Mouse (Mus musculus) neutrophil, adult 5-6 weeks (primary cell): Measurements from ENCODE around the gene Ankrd63. TPM values are rescaled to one million over a fixed set of nuclear protein-coding genes. Genes with fewer than 3 reads are reported as not detected.

Experiments
- ATAC-seq: fragments of 151-379, 151-347 bp; 2 replicates; pipeline ENCODE4 v1.8.0; 2017; ENCODE audit warnings: mild to moderate bottlenecking, moderate TSS enrichment; ENCODE audit not compliant: insufficient number of reproducible peaks, poor library complexity, low FRiP score, severe bottlenecking; ENCODE audit errors: extremely low read depth
- total RNA-seq: library from RNA; stranded (forward); fragments of 200-1000 nt; gene quantifications from 2 replicates; pipeline ENCODE4 v1.2.3, GENCODE M21; 2017

Ankrd63 gene
- total RNA-seq, 1 experiment from 2014 or later: 1.2 TPM

DNA sequence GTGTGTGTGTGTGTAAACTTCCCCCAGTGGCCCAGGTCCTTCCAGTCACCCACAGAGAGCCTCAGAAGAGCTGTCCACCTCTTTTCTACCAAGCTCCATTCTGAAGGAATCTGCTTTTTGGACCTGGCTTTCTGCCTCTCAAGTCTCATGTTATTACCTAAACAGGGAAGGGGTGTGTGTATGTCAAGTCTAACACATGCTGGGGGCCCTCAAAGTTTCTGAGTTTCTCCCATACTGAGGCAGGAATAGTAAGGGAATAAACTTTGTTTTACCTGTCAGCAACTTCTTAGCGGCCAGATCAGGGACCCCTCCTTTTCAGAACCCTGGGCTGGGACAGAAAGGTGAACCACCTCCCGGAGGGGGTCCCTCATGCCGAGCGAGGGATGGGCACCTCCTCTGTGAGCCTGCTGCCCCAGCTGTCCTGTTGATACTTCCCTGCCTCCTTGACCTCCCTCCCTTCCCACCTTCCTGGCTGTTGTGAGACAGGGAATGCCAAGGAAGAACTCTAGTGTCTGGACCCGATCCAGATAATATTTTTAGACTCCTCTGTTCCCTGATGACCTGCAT lies 6.4 kb downstream of the Ankrd63 start:
- ATAC-seq: no peak

DNA sequence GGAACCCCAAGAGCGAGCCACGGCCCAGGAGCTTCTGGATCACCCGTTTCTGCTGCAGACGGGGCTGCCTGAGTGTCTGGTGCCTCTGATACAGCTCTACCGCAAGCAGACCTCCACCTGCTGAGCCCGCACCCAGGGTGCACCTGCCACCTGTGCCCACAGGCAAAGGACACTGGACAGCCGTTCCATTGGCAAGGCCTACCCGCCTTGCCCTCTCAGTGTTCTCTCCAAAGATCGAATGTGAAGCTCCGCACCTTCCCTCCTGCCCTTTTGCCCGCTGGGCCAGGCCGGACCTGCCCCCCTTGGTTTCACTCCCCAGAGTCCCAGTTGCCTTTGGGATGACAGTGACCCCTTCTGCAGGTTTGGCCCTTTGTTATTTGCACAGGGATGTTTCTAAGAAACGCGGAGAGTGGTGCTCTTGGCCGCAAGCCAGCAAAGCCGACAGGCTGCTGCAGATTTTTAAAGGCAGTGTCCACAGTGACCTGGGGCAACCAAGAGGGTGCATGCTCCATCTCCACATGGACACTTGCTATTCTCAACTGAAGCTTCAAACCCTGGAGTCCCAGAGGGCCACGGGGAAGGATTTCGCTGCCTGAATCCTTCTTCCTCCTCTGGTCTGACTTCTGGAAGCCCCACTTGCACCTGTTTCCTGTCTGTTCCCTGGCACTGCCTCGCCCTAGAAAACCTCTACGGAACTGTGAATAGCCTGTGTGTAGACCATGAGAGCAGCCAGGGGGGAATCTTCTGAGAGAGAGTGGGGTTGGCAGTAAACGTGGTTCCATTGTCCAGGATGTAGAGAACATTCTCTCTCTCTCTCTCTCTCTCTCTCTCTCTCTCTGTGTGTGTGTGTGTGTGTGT lies 7.1 kb downstream of the Ankrd63 start:
- no peak for ATAC-seq

DNA sequence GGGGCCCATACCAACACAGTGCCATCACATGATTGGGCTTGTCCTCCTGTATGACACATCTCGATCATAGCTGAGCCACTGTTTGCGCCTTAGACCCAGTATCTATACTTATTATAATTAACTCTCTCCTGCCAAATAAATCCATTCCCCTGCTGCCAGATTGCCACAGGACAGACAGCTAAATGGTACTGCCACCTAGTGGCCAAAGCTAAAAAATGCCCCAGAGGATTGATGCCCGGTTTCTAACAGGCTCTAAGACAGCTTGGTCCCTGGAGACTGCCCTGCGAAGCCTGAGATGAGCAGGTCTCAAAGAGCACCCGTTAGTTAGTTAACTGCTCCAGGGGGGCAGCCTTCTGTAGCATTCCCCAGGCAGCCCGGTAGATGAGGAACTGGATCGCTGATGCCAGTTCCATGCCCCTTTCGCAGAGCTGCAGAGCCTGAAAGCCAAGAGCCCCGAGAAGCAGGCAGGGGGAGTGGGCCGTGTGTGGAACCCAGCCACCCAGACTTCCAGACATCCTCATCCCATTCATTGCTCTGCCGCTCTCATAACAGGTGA lies 8.0 kb downstream of the Ankrd63 start:
- peak; percentile 42; the same call in 1 of the 2 replicates for ATAC-seq

DNA sequence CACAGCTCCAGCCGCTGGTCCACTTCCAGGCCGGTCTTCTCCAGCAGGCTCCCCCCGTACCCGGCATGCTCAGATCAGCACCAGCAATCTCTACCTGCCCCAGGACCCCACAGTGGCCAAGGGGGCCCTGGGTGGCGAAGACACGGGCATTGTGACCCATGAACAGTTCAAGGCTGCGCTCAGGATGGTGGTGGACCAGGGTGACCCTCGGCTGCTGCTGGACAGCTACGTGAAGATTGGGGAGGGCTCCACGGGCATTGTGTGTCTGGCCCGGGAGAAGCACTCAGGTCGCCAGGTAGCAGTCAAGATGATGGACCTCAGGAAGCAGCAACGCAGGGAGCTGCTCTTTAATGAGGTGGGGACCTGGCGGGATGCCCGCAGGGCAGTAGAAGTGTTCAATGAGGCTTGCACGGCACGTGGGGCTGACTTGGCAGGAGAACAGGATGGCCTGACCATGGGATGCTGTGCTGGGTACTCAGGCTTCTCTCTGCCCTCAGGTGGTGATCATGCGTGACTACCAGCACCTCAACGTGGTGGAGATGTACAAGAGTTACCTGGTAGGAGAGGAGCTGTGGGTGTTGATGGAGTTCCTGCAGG lies 10.3 kb downstream of the Ankrd63 start:
- ATAC-seq: no peak

DNA sequence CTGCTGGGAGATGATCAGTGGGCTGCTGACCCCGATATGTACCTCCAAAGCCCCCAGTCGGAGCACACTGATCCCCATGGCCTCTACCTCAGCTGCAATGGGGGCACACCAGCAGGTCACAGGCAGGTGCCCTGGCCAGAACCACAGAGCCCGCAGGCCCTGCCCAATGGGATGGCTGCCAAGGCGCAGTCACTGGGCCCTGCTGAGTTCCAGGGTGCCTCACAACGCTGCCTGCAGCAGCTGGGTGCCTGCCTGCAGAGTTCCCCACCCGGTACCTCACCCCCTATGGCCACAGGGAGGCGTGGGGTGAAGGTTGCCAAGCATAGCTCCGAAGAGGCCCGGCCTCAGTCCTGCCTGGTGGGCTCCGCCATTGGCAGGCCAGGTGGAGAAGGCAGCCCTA lies 13.9 kb downstream of the Ankrd63 start:
- ATAC-seq: no peak

DNA sequence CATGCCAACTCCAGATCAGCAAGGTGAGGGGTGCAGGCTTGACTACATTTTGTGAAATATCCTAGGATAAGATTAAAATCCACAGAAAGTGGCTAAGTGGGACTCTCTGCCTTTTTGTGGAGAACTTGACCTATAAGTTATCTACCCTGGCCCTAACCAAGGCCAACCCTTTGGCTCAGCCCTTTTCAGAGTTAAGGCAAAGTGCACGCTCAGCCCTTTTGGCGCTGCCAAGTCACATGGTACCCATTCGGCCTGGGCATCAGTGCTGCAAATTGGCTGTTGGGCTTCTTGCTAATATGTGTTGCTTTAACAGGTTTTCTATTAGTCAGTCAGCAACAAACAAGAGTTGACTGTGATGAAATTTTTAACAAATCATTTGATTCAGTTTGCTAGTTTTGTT lies 16.0 kb downstream of the Ankrd63 start:
- no peak for ATAC-seq

DNA sequence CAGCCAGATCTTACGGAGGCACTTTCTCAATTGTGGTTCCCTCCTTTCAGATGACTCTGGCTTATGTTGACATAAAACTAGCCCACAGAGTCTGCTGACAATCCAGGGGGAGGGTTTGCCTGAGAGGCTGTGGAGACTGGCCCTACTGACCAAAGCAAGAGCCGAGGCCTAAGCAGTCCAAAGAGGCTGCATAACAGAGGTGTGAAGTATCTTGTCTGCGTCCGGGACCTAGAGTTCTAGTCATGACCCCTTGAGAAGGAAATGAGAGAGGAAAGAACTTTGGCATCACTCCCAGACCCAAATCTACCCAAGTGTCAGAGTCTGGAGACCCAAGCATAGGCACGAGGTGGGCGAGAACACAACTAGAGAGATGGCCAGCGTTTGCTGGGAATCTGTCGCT lies 17.1 kb downstream of the Ankrd63 start:
- ATAC-seq: no peak

DNA sequence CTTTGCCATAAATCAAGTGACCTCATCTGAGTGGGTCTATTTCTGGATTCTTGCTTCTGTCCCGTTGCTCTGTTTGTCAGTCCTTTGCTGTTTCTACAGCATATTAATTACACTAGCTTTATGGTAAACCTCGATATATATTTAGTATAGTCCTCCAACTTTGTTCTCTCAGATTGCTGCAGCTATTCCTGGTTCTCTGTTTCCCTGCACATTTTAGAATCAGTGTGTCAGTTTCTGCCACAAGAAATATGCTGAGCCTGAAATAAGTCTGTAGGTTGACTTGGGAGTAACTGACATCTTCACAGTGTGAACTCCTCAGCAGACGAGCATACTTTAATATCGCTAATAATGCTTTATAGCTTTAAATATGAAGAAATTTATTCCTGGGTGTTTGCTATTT lies 18.7 kb downstream of the Ankrd63 start:
- ATAC-seq: no peak

DNA sequence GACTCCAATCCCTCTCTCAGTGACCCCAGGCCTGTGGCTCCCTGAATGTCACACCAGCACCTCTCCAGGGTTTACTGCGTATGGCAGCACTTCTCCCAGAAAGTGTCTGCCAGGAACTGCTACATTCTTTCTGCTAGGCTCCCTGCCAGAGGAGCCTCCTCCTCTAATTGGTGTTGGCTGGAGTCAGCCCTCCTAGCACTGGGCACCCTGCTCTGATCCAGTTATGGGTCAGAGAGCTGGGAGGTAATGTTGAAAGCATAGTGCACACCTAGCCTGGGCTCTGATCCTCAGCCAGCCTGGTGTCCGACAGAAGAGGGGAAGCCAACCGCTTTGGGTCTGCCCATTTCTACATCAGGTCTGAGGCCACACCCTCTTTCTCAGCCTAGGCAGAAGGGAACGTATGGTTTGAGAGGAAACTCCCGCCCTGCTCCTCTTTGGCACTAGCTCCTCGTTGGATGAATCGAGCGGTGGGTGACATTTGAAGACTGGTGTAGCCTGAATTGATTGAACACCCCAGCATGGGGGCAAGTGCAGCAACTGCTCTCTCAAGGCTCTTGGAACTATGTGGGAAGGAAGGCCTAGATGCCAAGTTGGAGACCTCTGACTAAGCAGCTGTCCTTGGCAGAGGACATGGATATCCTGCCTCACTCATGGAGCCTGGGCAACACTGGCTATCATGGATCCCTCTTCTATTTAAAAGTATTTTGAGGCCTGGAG lies 21.1 kb downstream of the Ankrd63 start:
- no peak for ATAC-seq

DNA sequence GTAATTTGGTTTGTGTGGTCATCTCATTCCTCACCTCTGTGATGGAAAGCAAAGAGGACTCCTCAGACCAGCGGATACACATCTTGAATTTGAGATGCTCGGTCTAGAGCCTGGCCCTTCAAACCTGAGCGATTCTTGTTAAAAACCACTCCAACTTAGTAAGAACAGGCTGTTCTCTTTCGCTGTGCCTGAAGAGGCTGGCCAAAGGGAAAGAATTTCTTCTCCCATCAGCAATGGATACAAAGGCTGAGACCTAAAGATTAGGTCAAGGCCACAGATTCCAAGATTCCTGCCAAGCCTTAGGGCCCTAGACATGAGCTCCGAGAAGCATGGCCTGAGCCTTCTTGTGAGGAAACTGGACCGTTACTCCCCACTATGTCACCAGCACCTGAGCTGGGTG lies 22.8 kb downstream of the Ankrd63 start:
- ATAC-seq: no peak

DNA sequence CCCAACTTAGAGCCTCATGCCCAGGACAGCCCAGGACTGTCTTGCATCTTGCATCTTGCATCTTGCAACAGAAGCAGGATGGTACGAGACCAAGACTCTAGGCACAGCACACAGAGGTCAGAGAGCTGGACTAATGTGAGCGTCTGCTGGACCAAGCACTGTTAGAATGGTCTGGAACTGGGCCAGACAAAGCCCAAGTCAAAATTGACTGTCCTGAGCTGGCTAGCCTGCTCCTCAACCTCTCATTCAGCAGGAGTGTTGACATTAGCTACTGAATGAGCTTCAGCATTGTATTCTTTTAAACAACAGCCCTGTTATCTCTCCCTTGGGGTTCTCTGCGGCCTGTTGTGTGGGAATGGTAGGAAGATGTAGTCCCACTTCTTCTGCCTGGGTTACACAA lies 24.2 kb downstream of the Ankrd63 start:
- no peak for ATAC-seq

DNA sequence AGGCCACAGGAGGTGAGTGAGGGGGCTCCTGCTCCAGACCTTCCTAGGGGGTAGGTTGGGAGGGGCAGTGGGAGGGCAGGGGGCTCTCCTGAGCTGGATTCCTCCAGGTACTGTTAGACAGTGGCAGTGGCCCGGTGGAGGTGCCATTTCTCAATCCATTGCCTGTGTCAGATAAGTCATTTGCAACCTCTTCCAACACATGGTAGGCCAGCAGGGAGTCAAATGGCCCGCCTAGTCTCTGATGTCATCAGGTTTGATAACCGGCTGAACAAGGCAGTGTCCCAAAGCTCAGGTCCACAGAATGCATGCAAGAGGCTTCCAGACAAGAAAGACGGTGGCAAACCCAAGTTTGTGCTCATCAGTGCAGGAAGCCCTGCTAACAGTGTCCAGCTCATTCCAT lies 25.9 kb downstream of the Ankrd63 start:
- no peak for ATAC-seq

DNA sequence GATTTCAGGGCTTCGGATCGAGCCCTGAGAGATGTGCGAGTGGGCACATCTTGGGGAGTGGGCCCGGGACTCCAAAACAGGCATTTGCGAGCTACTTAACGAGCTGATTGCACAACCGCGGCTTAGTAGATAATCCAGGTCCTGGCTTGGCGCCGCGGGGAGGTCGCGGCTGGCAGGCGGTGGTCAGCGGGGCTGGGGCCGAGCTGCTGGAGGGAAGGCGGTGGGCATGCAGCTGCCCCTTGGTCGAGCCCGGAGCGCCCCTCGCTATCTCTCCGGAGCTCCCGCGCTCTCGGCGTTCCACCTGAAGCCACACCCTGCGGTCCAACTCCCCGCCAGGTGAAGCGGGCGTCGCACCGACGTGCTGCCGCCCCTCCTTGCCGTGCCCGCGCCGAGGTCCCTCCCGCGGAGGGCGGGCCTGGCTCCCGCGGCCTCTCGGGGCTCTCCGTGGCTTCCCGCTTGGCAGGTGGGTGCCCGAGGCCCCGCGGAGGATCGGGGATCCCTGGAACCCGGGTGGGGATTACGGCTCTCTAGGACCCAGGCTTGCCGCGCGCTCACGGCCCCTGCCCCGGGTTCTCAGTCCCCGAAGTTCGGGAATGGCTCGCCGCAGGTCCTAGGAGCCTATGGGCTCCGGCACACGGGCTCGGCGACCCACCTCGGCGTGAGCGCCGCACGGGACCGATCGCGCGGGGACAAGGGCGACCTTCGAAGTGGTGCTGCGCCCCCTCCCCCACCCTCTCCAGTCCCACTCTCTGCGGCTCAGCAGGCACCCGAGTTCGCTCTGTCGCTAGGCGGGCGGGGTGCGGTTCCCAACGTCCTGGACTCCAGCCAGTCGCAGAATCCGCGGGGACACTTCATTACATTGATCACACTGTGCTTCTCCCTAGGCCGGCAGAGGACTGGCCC lies 26.7 kb downstream of the Ankrd63 start:
- no peak for ATAC-seq

DNA sequence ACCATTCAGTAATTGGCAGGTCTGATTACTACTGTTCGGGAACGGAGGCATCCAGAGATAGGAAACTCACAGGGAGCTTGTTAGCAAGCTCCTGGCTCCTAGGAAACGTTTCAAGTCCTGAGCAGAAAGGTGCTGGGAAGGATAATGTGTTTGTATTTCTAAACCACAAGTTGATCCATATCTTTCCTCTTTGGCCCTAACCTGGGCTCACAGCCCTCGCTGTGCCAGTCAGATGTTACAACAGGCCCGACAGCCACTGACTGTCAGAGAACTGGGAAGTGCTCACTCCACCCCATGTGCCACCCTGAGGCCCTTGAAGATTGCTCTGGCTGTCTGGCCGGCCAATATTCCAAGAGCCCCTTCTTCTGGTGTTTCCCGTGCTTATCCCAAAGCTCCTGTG lies 29.3 kb downstream of the Ankrd63 start:
- ATAC-seq: no peak

DNA sequence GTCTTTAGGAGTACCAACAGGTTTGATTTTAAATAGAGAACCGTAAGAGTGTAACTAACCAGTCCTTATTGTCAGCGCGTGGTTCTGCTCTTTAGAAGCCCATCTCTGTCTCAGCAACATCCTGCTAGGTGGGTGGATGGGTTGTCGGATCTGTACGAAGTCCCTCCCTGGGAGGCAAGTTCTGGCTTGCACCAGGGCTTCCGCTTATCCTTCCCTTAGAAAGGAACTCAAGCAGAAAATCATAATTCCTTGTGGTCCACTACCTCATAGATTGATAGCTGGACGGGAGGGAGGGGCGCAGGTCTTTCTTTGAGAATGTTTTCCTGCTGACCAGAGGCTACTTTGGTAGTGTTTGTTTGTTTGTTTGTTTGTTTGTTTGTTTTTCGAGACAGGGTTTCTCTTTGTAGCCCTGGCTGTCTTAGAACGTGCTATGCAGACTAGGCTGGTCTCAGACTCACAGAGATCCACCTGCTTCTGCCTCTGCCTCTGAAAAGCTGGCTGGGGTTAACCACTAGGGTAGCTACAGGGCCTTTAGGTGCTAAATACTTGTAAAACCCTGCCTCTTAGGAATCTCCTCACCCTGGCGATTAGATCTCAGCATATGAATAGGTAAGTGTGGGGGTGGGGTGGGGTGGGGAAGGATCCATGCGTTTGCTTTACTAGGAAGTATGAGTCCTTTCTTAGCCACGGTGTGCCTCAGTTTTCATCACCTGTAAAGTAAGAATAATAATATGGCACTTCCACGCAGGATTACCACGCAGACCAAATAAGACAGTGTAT lies 29.9 kb downstream of the Ankrd63 start:
- ATAC-seq: no peak

DNA sequence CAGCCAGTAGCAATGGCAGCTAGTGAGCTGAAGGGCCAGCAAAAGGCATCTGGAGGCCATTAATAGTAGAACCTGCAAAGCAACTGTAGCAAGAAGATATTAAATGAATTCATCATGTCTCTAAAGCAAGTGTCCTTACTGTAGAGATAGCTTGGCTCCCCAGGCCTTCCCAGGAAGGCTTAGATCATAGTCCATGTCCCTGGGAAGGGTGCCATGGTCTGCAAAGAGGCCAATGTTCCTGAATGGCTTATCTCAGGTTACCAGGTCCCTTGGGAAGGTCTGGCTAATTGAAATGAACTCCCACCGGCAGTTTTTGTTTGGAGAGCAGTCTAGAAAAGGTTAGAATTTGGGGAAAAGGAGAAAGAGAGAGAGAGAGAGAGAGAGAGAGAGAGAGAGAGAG lies 32.0 kb downstream of the Ankrd63 start:
- no peak for ATAC-seq

DNA sequence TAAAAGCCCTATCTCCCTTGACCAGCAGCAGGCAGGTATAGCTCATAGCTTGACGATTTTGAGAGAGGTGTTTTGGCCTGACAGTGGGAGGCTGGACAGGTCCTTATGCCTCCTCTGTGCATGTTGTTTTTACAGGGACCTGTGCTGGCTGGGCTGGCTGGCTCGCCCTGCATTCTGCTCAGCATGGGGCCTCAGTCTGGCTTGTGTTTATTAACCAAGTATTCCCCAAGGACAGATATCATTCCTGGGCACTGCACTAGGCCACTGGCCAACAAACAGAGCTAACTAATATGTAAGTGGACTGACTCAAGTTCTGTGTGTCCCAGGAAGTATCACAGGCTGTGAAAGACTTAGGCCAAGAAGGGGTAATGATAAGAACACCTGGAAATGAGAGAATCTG lies 34.0 kb downstream of the Ankrd63 start:
- no peak for ATAC-seq

DNA sequence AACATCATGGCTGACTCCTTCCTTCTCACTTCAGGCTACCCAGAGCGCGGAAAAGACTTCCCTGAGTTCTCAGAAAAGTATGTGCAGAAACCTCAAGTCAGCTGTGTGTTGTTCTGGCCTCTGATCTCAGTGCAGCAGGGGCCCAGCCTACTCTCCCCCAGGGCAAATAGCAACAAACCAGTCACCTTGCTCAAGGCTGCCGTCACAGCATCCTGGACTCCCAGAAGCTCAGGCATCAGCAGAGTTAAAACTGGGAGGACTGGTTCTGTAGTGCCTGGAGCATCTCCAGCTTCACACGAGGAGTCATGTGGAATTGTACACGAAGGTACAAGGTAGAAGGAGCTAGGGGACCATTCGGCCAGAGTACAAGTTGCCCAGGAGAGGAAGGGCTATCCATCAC lies 34.5 kb downstream of the Ankrd63 start:
- ATAC-seq: no peak
